8 mouse cellular contexts compared by ENCODE assay signal in genomic region chr9:71591938-71592548, GRCm38 (mm10). TPM values are rescaled to one million over a fixed set of nuclear protein-coding genes. Genes with fewer than 3 reads are reported as not detected.
DNase-seq lines count a peak whose midpoint lies in the region; ATAC-seq lines count a peak whose summit lies in the region.

Myzap (minus strand) TSS chr9:71592360.

- ATAC-seq in forebrain, embryonic 12.5 days (ENCODE audit: low FRiP score): peak; percentile 94
- ATAC-seq in heart, embryonic 16.5 days (replicated peaks; ENCODE audit: extremely low read depth, insufficient read depth, low FRiP score): peak; percentile 84
- ATAC-seq in neural tube, embryonic 15.5 days (ENCODE audit: low FRiP score): peak; percentile 85

- H3K4me2 ChIP-seq in forebrain, embryonic 12.5 days: peak within 1 kb of the TSS; percentile 89
- peak within 1 kb of the TSS; percentile 74 for H3K4me2 ChIP-seq in heart, embryonic 16.5 days (ENCODE audit: low read depth, low read length)
- H3K4me2 ChIP-seq in neural tube, embryonic 15.5 days: peak within 1 kb of the TSS; percentile 97

- H3K36me3 ChIP-seq in forebrain, embryonic 12.5 days (replicated peaks): no peaks in the 10 kb centered on the region
- H3K36me3 ChIP-seq in heart, embryonic 16.5 days (ENCODE audit: control insufficient read depth, insufficient read depth): no peaks in the 10 kb centered on the region
- H3K36me3 ChIP-seq in neural tube, embryonic 15.5 days: no peaks in the 10 kb centered on the region

- DNase-seq in CD8-positive naive resting alpha-beta T cell, adult 2 months (ENCODE audit: low read depth in 2 of 2, low spot score in 2 of 2): peak; percentile 74 to 86
- DNase-seq in c-Kit-positive CD71-negative TER-119-negative erythroid progenitor cells, embryonic 14.5 days (ENCODE audit: low read depth): peak; percentile 63
- DNase-seq in kidney, postnatal 36 days: peak; percentile 93 to 96
- peak; percentile 95 to 97 for DNase-seq in lung, adult 18-20 months
- DNase-seq in testis, postnatal 14 days (ENCODE audit: low spot score): peak; percentile 88

- WGBS in forebrain, embryonic 12.5 days: 1% methylated on average over 29 of the region's 29 CpGs
- under 1% methylated on average over 29 of the region's 29 CpGs for WGBS in heart, embryonic 16.5 days
- 3% methylated on average over 28 of the region's 29 CpGs for WGBS in neural tube, embryonic 15.5 days

- H3K27ac ChIP-seq in forebrain, embryonic 12.5 days: no peak within 1 kb of the TSS
- H3K27ac ChIP-seq in heart, embryonic 16.5 days (ENCODE audit: low read length): peak within 1 kb of the TSS; percentile 97
- no peak within 1 kb of the TSS for H3K27ac ChIP-seq in neural tube, embryonic 15.5 days (replicated peaks)

- peaks cover 10% of the 10 kb centered on the region; the same call in 1 of the 2 replicates for H3K4me1 ChIP-seq in forebrain, embryonic 12.5 days
- H3K4me1 ChIP-seq in heart, embryonic 16.5 days (ENCODE audit: control insufficient read depth, insufficient read depth, low read length): peaks cover 37% of the 10 kb centered on the region
- peaks cover 13% of the 10 kb centered on the region for H3K4me1 ChIP-seq in neural tube, embryonic 15.5 days

- H3K4me3 ChIP-seq in forebrain, embryonic 12.5 days (replicated peaks): peak within 1 kb of the TSS; percentile 55
- H3K4me3 ChIP-seq in heart, embryonic 16.5 days (ENCODE audit: low read length): peak within 1 kb of the TSS; percentile 91
- H3K4me3 ChIP-seq in neural tube, embryonic 15.5 days (replicated peaks): peak within 1 kb of the TSS; percentile 58

- peaks cover 28% of the 10 kb centered on the region for H3K27me3 ChIP-seq in forebrain, embryonic 12.5 days
- no peaks in the 10 kb centered on the region; the same call in 1 of the 2 replicates for H3K27me3 ChIP-seq in heart, embryonic 16.5 days (ENCODE audit: control insufficient read depth, insufficient read depth, low read length)
- peaks cover 19% of the 10 kb centered on the region for H3K27me3 ChIP-seq in neural tube, embryonic 15.5 days (replicated peaks)

- peak within 1 kb of the TSS; percentile 70 for H3K9ac ChIP-seq in forebrain, embryonic 12.5 days
- peak within 1 kb of the TSS; percentile 94 for H3K9ac ChIP-seq in heart, embryonic 16.5 days (ENCODE audit: low read length)
- peak within 1 kb of the TSS; percentile 64 for H3K9ac ChIP-seq in neural tube, embryonic 15.5 days (replicated peaks)

- H3K9me3 ChIP-seq in forebrain, embryonic 12.5 days: no peaks in the 10 kb centered on the region
- no peaks in the 10 kb centered on the region for H3K9me3 ChIP-seq in heart, embryonic 16.5 days (replicated peaks; ENCODE audit: control insufficient read depth, low read length)
- no peaks in the 10 kb centered on the region for H3K9me3 ChIP-seq in neural tube, embryonic 15.5 days (replicated peaks)

RNA-seq across cellular contexts. Expression of gene Myzap, which starts in this region (rescaled TPM):
- polyA plus RNA-seq in forebrain, embryonic 12.5 days (2016; fragmentation: Nextera tagmentation; extraction: Ambion mirVana): 3.1 and 3.5 TPM in 2 replicates
- polyA plus RNA-seq in heart, embryonic 16.5 days (2015; fragmentation: Nextera tagmentation; extraction: Ambion mirVana): 168 and 183 TPM in 2 replicates
- 2.5 and 6.8 TPM in 2 replicates for polyA plus RNA-seq in neural tube, embryonic 15.5 days (2015; fragmentation: Nextera tagmentation; extraction: Ambion mirVana)

Comparison
In these comparisons a context has a peak if more than half of its experiments do, and no peak if none do; other contexts are left out.
1. RNA of gene Myzap (polyA plus RNA-seq): 168 to 183 TPM in heart, embryonic 16.5 days; 3.1 to 3.5 TPM in forebrain, embryonic 12.5 days and 2.5 to 6.8 TPM in neural tube, embryonic 15.5 days; every median in the first group is over 10 times any median in the second.
2. Peak in every context shown above with its lines, with median percentiles within 50 percentile points of each other: DNase-seq, ATAC-seq, H3K4me2 ChIP-seq, H3K4me3 ChIP-seq and H3K9ac ChIP-seq.